Mouse (Mus musculus): Measurements from ENCODE around the gene Tmem150b.

DNA sequence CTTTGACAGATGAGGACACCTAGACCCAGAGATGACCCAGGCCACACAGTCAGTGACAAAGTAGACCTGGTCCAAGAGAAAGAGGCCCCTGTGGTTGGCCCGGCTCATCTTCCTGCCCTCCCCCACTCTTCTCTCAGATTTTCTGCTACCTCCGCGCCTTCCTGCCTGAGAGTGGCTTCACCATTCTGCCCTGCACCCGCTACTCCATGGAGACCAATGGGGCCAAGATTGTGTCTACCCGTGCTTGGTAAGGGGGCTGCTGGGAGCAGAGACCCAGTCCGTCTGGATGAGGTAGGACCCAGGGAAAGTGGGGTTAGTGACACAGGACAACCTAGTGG lies 17.4 kb upstream of the Tmem150b start:
- no peak for TF ChIP-seq GATA1 (IDR thresholded peaks at IDR 0.05; ENCODE audit: low read length)
- no peak for TF ChIP-seq TAL1 (IDR thresholded peaks at IDR 0.05; ENCODE audit: low read length)

Data from erythroblast, embryonic 14.5 days (primary cell).